Mouse (Mus musculus): ENCODE data around the gene Slc9a5. TPM values are rescaled to one million over a fixed set of nuclear protein-coding genes. Genes with fewer than 3 reads are reported as not detected.

Slc9a5 gene
- total RNA-seq (2023) = 0.82 TPM

DNA sequence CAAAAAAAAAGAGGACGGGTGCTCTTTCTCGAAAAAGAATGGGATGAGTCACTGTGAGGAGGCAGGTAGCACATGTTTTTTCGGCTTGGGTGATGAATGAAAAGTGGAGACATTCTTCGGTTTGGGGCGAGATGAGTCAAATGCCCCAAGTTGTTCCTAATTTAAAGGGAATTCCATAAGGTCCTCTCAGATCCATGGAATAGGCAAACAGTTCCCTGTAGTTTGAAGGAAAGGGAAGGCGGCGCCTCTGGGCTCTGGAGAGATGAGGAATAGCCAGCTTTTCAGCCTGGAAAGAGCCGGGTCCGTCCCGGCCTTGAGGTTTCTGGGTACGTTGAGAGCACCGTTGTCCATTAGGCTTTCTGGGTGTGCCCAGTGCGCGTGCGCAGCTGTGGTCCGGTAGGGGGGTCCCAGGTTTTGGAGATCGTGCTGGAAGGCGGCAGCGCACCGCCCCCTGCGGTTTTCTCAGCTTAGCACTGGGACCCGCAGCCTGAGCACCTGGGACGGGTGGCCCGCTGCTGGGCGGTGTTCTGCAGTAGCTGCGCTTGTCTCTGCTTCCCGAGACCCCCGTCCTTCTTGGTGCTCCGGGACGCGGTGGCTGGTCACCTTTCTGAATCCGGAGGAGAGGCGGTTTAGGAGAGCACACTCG is at the start of gene Slc9a5:
Gene Slc9a5, plus strand, starts transcription at position 394 of the 646 bp plus-strand sequence.

GRCm38 (mm10) chr8:105305211-105306145 is 43.2 kb upstream of the Slc9a5 start, which contains the start of gene Elmo3:
Gene Elmo3 (plus strand): TSS chr8:105305601.

GRCm38 (mm10) chr8:105326141-105326672 is 22.4 kb upstream of the Slc9a5 start, which contains the start of the genes Lrrc29 and Tmem208:
Gene Lrrc29 (minus strand): TSS chr8:105326278.
Gene Tmem208 (plus strand): TSS chr8:105326354.

GRCm38 (mm10) chr8:105347428-105348221 is 1.0 kb upstream of the Slc9a5 start, which contains the start of gene Fhod1:
Gene Fhod1 (minus strand): TSS chr8:105347953.

GRCm38 (mm10) chr8:105373032-105373431 is 24.4 kb downstream of the Slc9a5 start, which contains the start of gene Plekhg4:
Gene Plekhg4 (plus strand): TSS chr8:105373274.

GRCm38 (mm10) chr8:105413391-105413790 is 64.7 kb downstream of the Slc9a5 start, which contains the start of the genes Kctd19 and Lrrc36:
Gene Kctd19 (minus strand): TSS chr8:105413502.
Gene Lrrc36 (plus strand): TSS chr8:105413571.

Other genes with a start within 250 kb of the Slc9a5 start
- not detected for gene Ces4a, start 217.0 kb upstream of the Slc9a5 start, total RNA-seq (2023)
- 96.8 TPM for gene Cbfb, start 178.2 kb upstream of the Slc9a5 start, total RNA-seq (2023)
- 23.3 TPM for gene D230025D16Rik, start 123.7 kb upstream of the Slc9a5 start, total RNA-seq (2023)
- 2.3 TPM for gene B3gnt9, start 93.7 kb upstream of the Slc9a5 start, total RNA-seq (2023)
- gene Tradd, start 84.2 kb upstream of the Slc9a5 start, total RNA-seq (2023) = 22.7 TPM
- 10.0 TPM for gene Fbxl8, start 84.2 kb upstream of the Slc9a5 start, total RNA-seq (2023)
- 0.94 TPM for gene Hsf4, start 79.0 kb upstream of the Slc9a5 start, total RNA-seq (2023)
- not detected for gene Nol3, start 72.7 kb upstream of the Slc9a5 start, total RNA-seq (2023)
- gene 4931428F04Rik, start 59.0 kb upstream of the Slc9a5 start, total RNA-seq (2023) = 5.0 TPM
- gene Exoc3l, start 52.7 kb upstream of the Slc9a5 start, total RNA-seq (2023) = 0.67 TPM
- gene E2f4, start 51.2 kb upstream of the Slc9a5 start, total RNA-seq (2023) = 90.3 TPM
- gene Elmo3, start 43.2 kb upstream of the Slc9a5 start, total RNA-seq (2023) = 4.6 TPM
- gene Lrrc29, start 22.6 kb upstream of the Slc9a5 start, total RNA-seq (2023) = 5.3 TPM
- 25.6 TPM for gene Tmem208, start 22.5 kb upstream of the Slc9a5 start, total RNA-seq (2023)
- 17.7 TPM for gene Fhod1, start 890 bp upstream of the Slc9a5 start, total RNA-seq (2023)
- gene Plekhg4, start 24.4 kb downstream of the Slc9a5 start, total RNA-seq (2023) = not detected
- gene Kctd19, start 64.7 kb downstream of the Slc9a5 start, total RNA-seq (2023) = not detected
- not detected for gene Lrrc36, start 64.7 kb downstream of the Slc9a5 start, total RNA-seq (2023)
- 0.82 TPM for gene Tppp3, start 122.7 kb downstream of the Slc9a5 start, total RNA-seq (2023)
- 4.3 TPM for gene Zdhhc1, start 148.1 kb downstream of the Slc9a5 start, total RNA-seq (2023)
- not detected for gene Hsd11b2, start 169.9 kb downstream of the Slc9a5 start, total RNA-seq (2023)
- gene Atp6v0d1, start 217.2 kb downstream of the Slc9a5 start, total RNA-seq (2023) = 82.3 TPM

Measured in CD4-positive naive resting alpha-beta T cell, adult 76 days (primary cell).